Mouse (Mus musculus) layer of hippocampus, adult 8-10 months (tissue): ENCODE results near the gene Foxd3. TPM values are rescaled to one million over a fixed set of nuclear protein-coding genes. Genes with fewer than 3 reads are reported as not detected.

ENCODE experiments used
- DNase-seq, 2 experiments: peaks; one replicate each; pipeline ENCODE4 v3.0.0; 2022; ENCODE audit warnings: low spot score in 2 of 2
- microRNA-seq, 2 experiments: library from miRNA; unstranded; fragments of <30 nt; microRNA quantifications; one replicate each; pipeline ENCODE4 v1.2.0; 2022
- total RNA-seq, 4 experiments: library from RNA; stranded (reverse); gene quantifications; 2 replicates each; pipeline ENCODE4 v1.2.4; 2022

Gene Foxd3
- total RNA-seq, 4 experiments from 2014 or later: not detected

DNA sequence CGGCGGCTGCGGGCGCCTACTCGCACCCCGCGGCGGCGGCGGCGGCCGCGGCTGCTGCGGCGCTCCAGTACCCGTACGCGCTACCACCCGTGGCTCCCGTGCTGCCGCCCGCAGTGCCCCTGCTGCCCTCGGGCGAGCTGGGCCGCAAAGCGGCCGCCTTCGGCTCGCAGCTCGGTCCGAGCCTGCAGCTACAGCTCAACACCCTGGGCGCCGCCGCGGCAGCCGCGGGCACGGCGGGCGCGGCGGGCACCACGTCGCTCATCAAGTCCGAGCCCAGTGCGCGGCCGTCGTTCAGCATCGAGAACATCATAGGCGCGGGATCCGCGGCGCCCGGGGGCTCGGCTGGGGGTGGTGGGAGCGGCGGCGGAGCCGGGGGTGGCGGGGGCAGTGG, 1.3 kb downstream of the Foxd3 start:
- DNase-seq: no peak

GRCm38 (mm10) chr4:99657831-99658470, 1.9 kb downstream of the Foxd3 start:
- no peak for DNase-seq

DNA sequence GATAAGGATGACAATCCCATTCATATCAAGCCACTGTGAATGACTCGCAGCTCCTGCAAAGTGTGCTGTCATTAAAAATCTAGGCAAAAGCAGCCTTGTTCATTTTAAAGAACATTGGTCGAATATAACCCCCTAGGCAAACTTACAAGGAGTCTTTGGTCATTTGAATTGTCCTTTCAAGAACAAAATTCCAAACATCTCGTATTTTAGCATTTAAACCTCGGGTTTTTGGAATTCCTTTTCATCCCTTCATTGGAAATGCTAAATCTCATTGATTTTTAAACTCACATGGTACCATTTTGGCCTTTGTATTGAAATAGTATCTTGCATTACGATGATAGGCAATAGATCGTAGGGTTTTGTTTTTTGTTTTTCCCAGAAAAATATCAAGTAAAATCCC, 2.8 kb downstream of the Foxd3 start:
- no peak for DNase-seq

DNA sequence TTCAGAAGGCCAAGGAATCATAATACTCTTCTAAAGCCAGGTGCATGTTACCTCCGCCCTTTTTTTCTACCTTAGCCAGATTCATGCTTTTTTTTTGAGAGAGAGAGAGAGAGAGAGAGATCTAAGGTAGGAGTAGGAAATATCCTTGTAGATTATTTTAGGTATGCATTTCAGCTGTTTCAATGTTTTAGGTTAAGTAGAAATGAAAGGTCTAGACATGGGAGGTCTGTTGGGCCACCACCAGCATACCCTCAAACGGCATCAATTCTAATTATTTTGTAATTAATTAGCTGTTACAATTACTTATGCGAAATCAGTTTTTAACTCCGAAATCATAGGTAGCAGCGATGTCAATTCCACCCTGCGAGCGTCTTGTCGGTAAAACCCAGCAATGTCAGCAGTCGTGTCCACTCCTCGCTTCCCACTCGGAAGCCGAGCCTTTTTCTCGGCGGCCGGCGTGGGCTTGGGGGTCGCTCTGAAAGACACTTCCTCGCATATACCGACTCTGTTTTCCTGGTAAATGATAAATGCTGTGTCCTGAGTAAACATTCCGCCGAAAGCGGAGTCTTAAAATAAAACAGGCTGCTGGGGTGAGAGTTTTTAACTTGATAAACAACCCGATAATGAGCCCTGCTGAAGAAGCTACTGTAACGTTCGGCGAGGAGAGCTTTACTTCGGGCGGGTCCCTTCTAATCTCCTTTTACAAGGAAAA, 3.4 kb downstream of the Foxd3 start:
- DNase-seq: no peak

DNA sequence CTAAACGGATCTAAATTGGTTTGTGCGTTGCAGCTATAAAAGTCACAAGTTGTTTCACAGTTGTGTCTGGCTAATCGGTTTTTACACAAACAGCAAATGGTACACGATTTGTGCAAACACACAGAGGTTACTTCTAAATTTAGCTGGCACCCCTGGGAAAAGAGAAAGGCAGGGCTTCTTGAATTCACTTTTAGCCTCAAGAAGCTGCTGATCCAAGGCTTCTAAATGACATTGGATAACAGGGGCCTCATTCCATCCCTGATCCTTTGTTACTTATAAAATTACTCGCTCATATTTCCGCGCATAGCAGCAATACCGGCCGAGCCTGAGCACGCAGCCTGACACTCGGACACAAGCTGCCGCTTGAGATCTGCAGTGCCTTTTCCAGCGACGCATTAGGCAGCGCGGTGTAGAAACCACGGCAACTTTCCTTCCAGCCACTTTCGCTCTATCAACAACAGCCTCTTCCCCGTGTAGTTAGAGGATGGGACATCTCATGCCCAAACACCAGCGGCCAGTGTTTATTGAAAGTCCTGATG, 4.0 kb downstream of the Foxd3 start:
- no peak for DNase-seq

- DNase-seq: no peak
These were observed 4.9 kb downstream of the Foxd3 start for GRCm38 (mm10) chr4:99660981-99661380.

DNA sequence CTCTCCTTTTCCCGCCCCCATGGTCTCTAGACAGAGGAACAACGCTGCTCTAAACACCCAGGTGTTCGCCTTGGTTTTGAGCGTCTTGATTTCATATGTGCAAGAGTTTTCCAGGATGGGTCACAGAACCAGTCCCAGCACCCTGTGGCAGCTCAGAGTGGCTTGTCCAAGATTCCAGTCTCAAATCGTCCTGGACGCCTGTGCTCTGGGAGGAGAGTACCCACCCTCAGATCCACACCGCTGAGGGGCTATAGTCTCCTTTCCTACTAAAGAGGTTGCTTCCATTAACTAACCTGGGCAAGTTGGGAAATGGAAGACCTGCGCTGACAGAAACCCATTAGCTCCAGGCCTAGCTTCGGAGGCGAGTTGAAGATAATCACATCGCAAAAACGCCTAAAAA, 5.9 kb downstream of the Foxd3 start:
- no peak for DNase-seq

DNA sequence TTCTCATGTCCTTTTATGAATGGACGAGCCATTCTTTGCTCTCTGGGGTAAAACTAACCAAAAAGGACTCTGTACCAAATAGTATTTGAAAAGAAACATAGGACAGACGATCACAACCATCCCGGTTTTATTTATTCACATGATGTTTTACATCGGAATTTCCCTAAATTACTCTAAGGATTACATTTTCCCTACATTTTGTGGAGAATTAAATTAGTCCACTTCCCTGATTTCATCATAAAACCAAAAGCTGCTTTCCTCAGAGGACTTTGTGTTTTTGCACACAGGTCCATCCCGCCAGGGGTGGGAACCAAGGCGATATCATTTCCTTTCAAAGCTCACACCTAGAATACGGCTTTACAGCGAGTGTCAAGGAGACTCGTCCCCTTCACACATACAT, 6.3 kb downstream of the Foxd3 start:
- no peak for DNase-seq

DNA sequence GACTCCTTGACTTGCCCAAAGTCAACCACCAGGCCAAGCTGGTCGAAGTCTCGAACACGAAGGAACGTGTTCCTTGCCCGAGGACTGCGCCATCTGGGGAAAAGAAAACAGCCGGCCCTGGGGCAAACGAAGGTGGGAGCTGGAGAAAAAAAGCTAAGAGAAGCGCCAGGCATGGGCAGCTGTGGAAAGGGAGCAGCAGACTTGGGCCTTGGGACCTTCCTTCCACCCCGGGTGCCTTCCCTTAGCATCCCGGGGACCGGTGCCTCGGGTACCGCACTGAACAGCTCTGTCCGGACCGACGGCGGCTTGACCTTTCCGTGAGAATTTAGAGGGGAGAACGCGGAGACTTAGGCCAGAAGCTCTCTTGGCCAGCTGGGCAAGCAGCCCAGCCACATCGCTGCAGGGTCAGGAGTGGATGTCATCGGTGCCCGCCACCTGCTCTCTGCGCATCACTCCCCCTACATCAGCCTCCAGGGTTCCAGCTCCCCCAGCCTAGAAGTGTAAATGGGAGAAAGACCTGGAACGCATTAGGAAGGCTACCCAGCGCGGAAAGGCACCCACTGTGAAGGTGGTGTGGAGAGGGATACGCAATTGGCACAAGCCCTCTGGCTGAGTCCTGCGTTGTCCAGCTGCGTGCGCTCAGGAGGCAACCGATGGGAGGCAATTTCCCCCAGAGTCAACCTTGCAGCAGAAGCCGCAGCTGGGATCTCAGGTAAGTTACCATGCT, 6.9 kb downstream of the Foxd3 start:
- no peak for DNase-seq

- no peak for DNase-seq
These were observed 7.6 kb downstream of the Foxd3 start for GRCm38 (mm10) chr4:99663710-99664109.

- DNase-seq: no peak
These were observed 14.2 kb downstream of the Foxd3 start for GRCm38 (mm10) chr4:99670203-99670851.

- DNase-seq: no peak
These were observed 19.1 kb downstream of the Foxd3 start for GRCm38 (mm10) chr4:99675191-99675590.

DNA sequence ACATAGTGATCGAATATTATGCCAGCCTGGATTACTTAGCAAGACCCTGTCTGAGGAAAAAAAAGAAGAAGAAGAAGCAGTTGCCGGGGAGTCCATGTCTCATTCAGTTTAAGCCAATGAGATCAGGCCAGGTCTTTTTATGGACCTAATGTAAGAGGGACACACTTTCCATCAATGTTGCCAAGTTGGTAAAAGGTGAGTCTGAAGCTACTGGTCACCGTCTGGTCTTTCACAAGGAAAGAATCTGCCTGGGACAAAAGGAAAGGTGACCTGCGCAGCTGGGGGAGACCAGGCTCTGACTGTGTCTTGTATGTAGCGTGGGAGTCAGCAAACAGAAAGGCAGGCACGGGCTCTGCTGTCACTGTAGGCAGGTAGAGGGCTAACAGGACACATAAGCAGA, 27.8 kb downstream of the Foxd3 start:
- no peak for DNase-seq

GRCm38 (mm10) chr4:99686308-99686707, 30.2 kb downstream of the Foxd3 start:
- no peak for DNase-seq

Small RNA genes lying within 50 kb of the gene (microRNA-seq; reads per million reads assigned to microRNA genes)
- 0 reads per million in 2 experiments for gene Gm23366

Other genes with a start within 250 kb of the Foxd3 start
- 10 to 100 TPM in 3 of 4 experiments, 1 to 10 TPM in 1; 8.8 to 12.8 (median 12.1) TPM for gene Alg6, start 59.4 kb downstream of the Foxd3 start, total RNA-seq
- gene Efcab7, start 172.9 kb downstream of the Foxd3 start, total RNA-seq: 10 to 100 TPM in 2 of 4 experiments, 1 to 10 TPM in 2; 8.7 to 12.0 (median 10.6) TPM